Mouse (Mus musculus): ENCODE data around the gene Plekhg3.

Gene Plekhg3

GRCm38 (mm10) chr12:76530580-76531139 lies at the start of gene Plekhg3:
Plekhg3 (plus strand) TSS chr12:76530891.
- no peak for DNase-seq

DNA sequence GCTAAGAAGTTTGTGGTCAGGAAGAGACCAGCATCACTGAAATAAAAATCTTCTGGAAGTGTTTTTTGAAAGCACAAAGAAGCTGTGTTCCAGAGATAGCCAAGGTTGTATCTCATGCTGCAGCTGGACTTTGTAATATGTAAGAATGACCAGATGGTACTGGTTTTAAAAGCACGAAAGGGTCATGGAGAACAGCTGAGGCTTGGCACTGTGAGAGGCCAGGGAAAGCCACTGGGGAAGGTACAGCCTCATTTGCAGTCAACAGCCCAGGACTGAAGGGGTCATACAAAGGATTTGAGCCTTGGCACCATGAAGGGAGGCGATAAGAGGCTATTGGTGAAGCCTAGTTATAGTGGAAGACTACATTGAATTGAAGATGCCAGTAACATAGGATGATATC lies 48.2 kb upstream of the Plekhg3 start:
- DNase-seq: no peak

GRCm38 (mm10) chr12:76482948-76483347 lies 47.7 kb upstream of the Plekhg3 start:
- no peak for DNase-seq

DNA sequence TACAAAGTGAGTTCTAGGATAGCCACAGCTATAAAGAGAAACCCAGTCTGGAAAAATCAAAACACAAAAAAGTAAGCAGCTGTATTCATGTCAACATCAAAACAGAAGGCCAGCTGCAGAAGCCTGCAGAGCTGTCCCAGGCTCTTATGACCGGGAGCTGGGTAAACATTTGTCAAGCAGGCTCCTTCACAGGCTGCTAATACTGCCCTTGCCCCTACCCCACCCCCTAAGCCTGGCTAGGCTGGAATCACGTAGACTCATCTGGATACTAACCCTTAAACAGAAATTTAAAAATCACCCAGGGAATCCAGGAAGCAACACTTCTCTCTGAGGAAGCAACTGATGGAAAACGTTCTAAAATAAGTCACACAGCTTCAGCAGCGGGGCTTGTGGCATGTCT lies 45.8 kb upstream of the Plekhg3 start:
- DNase-seq: no peak

DNA sequence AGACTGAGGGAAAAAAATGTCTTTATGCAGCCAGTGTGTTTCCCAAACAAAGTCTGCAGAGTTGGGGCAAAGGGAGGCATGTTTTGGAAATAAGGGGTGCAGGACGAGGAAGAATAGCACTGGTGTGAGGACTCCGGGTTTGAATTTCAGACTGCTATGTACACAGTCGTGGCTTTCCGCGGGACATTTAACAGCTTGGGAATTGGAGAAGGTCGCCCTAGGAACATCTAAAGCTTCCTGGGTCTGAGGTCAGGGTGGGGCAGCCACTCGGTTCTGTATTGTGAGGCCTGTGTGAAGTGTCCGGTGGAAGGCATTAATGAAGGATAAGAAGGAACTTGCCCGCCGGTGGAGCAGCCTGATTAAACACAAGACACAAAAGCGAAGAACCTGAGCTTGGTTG lies 45.3 kb upstream of the Plekhg3 start:
- DNase-seq: no peak

DNA sequence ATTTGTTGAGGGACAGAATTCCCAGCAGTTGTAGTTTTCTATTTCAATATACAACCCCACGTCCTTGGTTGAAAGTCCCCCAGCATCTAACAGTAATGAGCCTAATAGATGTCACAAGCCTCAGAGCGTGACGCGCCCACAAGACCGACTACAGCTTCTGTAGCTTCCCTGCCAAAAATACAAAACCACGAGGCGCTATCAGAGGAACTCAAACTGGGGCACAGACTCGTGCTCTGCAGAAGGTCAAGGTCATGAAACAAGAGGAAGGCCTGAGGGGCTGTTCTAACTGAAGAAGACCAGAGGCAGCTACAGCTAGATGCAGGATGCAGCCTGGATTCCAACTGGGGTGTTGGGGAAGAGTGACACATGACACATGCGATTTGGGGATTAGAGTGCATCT lies 43.7 kb upstream of the Plekhg3 start:
- DNase-seq: no peak

DNA sequence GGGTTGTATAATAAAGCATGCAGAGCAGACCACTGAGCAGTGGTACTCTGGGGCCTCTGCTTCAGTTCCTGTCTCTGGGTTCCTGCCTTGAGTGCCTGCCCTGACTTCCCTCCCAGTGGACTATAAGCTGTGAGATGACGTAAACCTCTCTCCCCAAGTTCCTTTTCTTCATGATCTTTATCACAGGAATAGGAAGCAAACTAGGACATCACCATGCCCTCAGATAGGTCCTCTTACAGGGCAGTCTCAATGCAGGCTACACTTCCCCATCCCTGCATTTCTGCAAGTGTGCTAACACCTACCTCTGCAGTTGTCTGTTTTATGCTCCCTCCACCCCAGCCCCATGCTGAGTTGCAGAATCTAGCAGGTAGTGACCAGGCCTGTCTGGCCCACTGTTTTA lies 39.9 kb upstream of the Plekhg3 start:
- DNase-seq: no peak

DNA sequence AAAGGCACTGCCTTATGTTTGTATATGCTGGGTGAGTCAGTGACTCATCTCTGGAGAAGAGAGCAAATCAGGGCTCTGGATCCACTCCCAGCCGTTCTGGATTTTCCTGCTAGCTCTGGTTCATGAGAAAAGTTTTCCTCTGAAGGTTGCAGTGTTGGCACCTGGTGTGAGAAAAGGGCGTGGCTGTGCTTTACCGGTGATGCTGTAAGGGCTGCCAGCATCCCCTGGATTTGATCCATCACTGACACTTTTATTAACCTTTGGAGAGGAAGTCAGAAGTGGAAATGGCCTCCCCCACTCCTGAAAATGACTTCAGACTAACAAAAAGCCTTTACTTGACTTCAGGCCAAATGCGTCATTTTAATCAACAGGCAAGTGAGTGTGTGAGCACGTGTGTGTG lies 37.2 kb upstream of the Plekhg3 start:
- peak; percentile 31 for DNase-seq

- DNase-seq: no peak
These were observed 35.3 kb upstream of the Plekhg3 start for GRCm38 (mm10) chr12:76495381-76495780.

DNA sequence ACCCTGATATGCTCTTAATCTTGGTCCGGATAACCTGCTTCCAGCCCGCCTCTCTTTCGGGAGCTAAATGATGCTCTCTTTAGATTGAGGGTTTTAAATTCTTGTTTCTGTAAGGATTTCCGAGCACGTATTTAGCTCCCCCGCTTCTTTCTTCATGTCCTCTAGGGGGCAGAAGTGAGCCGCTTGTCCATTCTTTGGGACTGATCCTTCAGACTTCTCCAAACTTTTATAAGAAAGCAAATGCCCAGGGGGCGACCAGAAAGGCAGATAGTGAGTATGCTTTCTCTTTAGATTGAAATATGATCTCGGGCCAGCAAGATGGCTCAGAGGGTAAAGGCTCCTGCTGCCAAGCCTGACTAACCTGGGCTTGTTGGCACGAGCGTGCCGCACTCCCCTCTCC lies 34.4 kb upstream of the Plekhg3 start:
- DNase-seq: peak; percentile 70

DNA sequence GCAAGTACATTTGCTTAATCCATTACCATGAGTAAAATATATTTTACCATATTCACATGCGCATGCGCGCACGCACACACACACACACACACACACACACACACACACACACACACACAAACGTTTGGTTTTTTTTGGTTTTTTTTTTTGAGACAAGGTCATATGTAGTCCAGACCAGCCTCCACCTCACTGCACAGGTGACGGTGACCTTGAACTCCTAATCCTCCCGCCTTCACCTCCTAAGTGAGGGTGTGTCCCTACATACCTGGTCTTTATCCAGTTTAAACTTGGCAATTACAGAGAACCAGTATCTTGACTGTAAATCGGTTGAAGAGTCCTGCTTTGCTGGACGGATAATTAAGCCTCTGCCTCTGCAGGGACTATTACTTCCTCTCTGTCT lies 31.4 kb upstream of the Plekhg3 start:
- no peak for DNase-seq

GRCm38 (mm10) chr12:76500055-76500454 lies 30.6 kb upstream of the Plekhg3 start:
- no peak for DNase-seq

GRCm38 (mm10) chr12:76500896-76501295 lies 29.8 kb upstream of the Plekhg3 start:
- DNase-seq: no peak

GRCm38 (mm10) chr12:76502981-76503380 lies 27.7 kb upstream of the Plekhg3 start:
- no peak for DNase-seq

DNA sequence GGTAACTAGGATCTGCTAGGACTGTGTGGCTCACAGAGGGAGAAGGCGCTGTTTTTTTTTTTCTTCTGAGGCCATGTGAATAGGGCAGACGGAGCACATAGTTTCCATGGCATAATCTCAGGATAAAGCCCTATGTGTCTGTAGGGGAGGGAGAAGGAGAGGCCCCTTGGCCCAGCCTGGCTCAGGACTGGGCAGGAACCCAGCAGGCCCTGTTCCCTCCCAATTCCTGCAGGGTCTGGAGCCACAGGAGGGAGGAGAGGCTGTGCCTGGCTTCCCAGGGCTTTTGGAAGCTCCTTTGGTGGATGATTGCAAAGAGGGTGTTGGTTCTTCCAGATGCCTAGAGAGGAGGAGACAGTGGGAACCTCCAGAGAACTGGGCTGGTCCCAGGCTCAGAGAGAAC lies 24.2 kb upstream of the Plekhg3 start:
- peak; percentile 19 for DNase-seq

- no peak for DNase-seq
These were observed 22.9 kb upstream of the Plekhg3 start for GRCm38 (mm10) chr12:76507791-76508190.

DNA sequence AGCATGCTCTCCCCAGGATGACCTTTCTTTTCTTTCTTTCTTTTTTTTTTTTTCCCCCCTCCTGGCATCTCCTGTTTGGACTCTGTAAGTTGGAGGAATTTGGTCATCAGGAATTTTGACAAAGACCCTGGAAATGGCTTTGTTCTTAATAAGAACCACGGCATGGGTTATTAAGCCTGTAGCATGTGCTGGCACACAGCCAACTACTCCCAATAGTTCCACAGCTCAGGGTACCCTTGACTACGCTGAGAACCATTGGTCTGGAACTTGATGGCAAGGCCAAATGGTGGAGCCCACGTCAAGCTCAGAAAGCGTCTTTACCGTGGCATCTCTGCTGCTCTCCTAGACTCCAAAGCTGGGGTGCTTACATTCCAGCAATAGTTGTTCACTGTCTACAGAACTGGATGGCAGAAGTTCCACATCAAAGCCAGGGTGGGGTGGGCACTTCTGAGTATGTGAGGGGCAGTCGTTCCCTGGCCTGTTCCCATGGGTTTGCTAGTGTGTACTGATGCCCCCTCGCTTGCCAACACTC lies 21.7 kb upstream of the Plekhg3 start:
- no peak for DNase-seq

GRCm38 (mm10) chr12:76512731-76513130 lies 18.0 kb upstream of the Plekhg3 start:
- DNase-seq: peak; percentile 57

- no peak for DNase-seq
These were observed 15.8 kb upstream of the Plekhg3 start for GRCm38 (mm10) chr12:76514842-76515241.

GRCm38 (mm10) chr12:76518000-76518399 lies 12.7 kb upstream of the Plekhg3 start:
- no peak for DNase-seq

DNA sequence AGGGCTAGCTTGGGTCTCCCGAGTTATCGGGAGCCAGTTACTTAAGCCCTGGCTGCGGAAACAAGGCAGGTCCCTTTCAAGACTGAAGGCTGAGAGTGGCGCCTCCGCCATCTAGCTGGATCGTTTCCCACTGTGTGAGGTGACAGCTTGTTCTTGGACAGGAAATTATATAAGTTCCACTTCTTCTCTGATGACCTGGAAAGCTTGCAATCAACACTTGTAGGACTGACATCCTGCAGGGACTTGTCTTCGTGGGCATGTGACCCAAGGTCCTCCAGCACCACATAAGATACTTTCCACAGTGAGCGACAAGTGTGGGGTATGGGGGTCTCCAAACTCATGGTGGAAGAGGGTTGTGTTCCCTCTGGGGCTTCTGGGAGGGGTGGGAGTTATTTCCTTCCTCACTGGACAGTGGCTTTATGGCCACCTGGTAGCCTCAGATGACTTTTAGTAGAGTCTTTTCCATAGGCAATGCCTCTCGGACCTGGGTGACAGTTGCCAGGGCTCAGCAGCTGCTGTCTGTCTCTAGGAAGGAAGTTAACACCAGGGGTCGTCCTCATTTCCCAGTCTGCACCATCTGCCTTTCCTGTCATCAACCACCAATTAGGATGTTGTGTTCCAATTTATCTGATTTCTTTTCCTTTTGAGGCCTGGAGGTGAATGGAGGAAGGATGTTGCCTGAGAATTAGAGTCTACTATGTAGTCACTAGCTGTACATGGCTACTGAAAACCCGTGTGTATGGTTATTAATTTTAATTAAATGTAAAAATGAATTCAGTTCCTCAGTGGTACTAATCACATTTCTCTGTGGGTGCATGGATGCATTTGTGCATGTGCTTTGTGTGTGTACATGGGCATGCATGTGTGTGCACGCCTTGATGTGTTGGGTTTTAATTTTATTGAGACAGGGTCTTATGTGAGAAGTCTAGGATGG lies 11.5 kb upstream of the Plekhg3 start:
- peak; percentile 40 for DNase-seq

DNA sequence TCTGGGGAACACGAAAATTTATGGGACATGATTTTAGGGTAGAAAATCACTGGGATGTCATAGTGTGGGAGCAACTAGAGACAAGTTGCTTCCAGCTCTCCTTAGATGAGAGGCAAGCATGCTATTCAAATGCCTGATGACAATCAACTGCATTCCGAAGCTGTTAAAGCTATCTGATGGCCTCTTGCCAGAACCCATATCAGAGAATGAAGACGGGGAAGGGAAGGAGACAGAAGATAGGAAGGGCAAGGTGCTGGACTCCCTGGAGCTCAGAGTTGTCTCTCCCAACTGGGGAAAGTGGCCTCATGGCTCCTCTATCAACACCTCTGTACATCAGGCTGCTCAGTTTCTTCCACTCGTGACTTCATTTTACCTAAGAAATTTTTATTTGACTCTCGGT lies 7.0 kb upstream of the Plekhg3 start:
- no peak for DNase-seq

GRCm38 (mm10) chr12:76524915-76525314 lies 5.8 kb upstream of the Plekhg3 start:
- no peak for DNase-seq

DNA sequence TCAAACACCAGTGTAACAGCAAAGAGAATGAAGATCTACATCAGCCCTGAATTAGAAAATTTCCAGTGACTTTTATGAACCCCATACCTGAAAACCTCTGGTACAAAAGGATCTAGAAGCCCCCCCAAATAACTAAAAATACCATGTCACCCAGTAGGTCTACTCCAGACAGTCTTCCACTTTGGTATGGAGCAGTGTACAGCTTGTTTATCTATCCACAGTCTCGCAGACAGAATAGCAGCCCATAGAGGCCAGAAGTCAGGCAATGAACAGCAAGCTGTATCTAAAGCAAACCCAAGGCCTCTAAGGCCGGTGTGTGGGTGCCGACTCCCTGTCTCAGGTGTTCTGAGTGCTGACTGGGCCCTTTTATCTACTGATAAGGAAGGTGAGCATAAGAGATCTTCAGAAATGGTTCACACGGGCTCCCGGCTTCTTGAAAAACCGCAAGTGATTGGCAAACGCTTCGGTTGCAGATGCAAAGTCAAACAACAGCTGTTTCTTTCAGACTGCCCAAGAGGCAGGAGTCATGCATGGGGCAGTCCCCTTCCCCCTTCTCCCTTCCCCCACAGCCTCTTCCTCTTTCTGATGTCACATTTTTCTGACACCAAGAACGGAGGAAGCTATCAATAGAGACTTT lies 3.3 kb upstream of the Plekhg3 start:
- peak; percentile 78 for DNase-seq

All from lung, postnatal 36 days (tissue).